Mouse (Mus musculus) forebrain, postnatal 0 days (tissue): ENCODE measurements at regions not wholly inside any gene's neighbourhood (a gene's known extent, or its start where the extent isn't known, plus 50 kb on each side); places are given as distances from the start of the nearest gene placed in this dataset.

ENCODE experiments used
- ATAC-seq: fragments of 200-750 bp; cut with Nextera tagmentation; 2 replicates; pipeline ENCODE4 v1.8.0; 2017; ENCODE audit warnings: mild to moderate bottlenecking, moderate library complexity
- DNase-seq: peaks from one replicate; pipeline ENCODE4 v3.0.0-alpha.2; 2015
- H3K27ac ChIP-seq: fragments of 300-500 bp; sonication (generic); 2 replicates; pipeline ENCODE4 v1.5.1; 2014; ENCODE audit warnings: low read depth, mild to moderate bottlenecking, antibody characterized with exemption, low read length, moderate library complexity, mixed read lengths
- H3K27me3 ChIP-seq: fragments of 300-500 bp; sonication (generic); 2 replicates; pipeline ENCODE4 v1.6.1; 2014; ENCODE audit warnings: mild to moderate bottlenecking, low read length, mixed read lengths; ENCODE audit not compliant: insufficient read depth
- H3K36me3 ChIP-seq: fragments of 300-500 bp; sonication (generic); 2 replicates; pipeline ENCODE4 v1.6.1; 2014; ENCODE audit warnings: mild to moderate bottlenecking, moderate library complexity; ENCODE audit not compliant: insufficient read depth
- H3K4me1 ChIP-seq: fragments of 300-500 bp; sonication (generic); 2 replicates; pipeline ENCODE4 v1.6.1; 2014; ENCODE audit warnings: antibody characterized with exemption; ENCODE audit not compliant: insufficient read depth
- H3K4me2 ChIP-seq: fragments of 300-500 bp; sonication (generic); 2 replicates; pipeline ENCODE4 v1.6.1; 2014; ENCODE audit warnings: low read depth, mild to moderate bottlenecking, moderate library complexity
- H3K4me3 ChIP-seq: fragments of 300-500 bp; sonication (generic); 2 replicates; pipeline ENCODE4 v1.5.1; 2014; ENCODE audit warnings: low read depth, low read length, mixed read lengths
- H3K9ac ChIP-seq: fragments of 300-500 bp; sonication (generic); 2 replicates; pipeline ENCODE4 v1.6.1; 2014; ENCODE audit warnings: mild to moderate bottlenecking
- H3K9me3 ChIP-seq: fragments of 300-500 bp; sonication (generic); 2 replicates; pipeline ENCODE4 v1.6.1; 2016; ENCODE audit warnings: low read length
- CTCF ChIP-seq: sonication (generic); IDR thresholded peaks from 2 replicates; pipeline ENCODE4 v1.5.1; 2016; ENCODE audit warnings: antibody characterized with exemption, control low read depth, low read depth
- WGBS: fragments of 180-500 bp; shearing (Covaris S2); extraction: QIAGEN DNeasy Blood & Tissue Kit; methylation state at CpG from one replicate; pipeline ENCODE4 v1.1.7; 2014; 5-methylcytosine and 5-hydroxymethylcytosine counted together

- 35% methylated on average over 3 of the region's 3 CpGs for WGBS
These were observed 172.0 kb downstream of the Dcdc2c start for GRCm38 (mm10) chr12:28380203-28380602.

GRCm38 (mm10) chr12:28377968-28378367, 174.2 kb downstream of the Dcdc2c start:
- Histone ChIP-seq H3K4me3 (no peak overlapping the region), H3K4me2 (no peak overlapping the region), H3K9ac (no peak overlapping the region), H3K36me3 (no peaks in the 10 kb centered on the region), H3K9me3 (no peaks in the 10 kb centered on the region), H3K27me3 (no peaks in the 10 kb centered on the region), H3K27ac (no peak overlapping the region), H3K4me1 (peaks cover 12% of the 10 kb centered on the region; the same call in 1 of the 2 replicates)
- no peak for TF ChIP-seq CTCF
- WGBS, result 71% methylated on average over 3 of the region's 3 CpGs
- ATAC-seq, result no peak
- DNase-seq, result no peak

More at GRCm38 (mm10) chr12:28380203-28380602, 172.0 kb downstream of the Dcdc2c start:
- no peak for TF ChIP-seq CTCF
- Histone ChIP-seq H3K9ac (no peak overlapping the region), H3K27me3 (no peaks in the 10 kb centered on the region), H3K9me3 (no peaks in the 10 kb centered on the region), H3K4me1 (peaks cover 12% of the 10 kb centered on the region; the same call in 1 of the 2 replicates), H3K4me3 (no peak overlapping the region), H3K27ac (no peak overlapping the region), H3K36me3 (no peaks in the 10 kb centered on the region), H3K4me2 (no peak overlapping the region)
- DNase-seq (no peak), ATAC-seq (peak; percentile 45)

GRCm38 (mm10) chr12:28377373-28377772, 174.8 kb downstream of the Dcdc2c start:
- no peak for TF ChIP-seq CTCF
- WGBS, result 33% methylated on average over 4 of the region's 4 CpGs
- H3K4me1 ChIP-seq, result peaks cover 12% of the 10 kb centered on the region; the same call in 1 of the 2 replicates
- peak; percentile 18 for DNase-seq
- ATAC-seq, result no peak
- H3K27ac ChIP-seq, result no peak overlapping the region; the same call in 1 of the 2 replicates
- H3K36me3 ChIP-seq, result no peaks in the 10 kb centered on the region
- H3K9me3 ChIP-seq, result no peaks in the 10 kb centered on the region
- H3K9ac ChIP-seq, result no peak overlapping the region
- H3K27me3 ChIP-seq, result no peaks in the 10 kb centered on the region
- no peak overlapping the region for H3K4me2 ChIP-seq
- H3K4me3 ChIP-seq, result no peak overlapping the region

- H3K36me3 ChIP-seq, result no peaks in the 10 kb centered on the region
- no peak overlapping the region for H3K9ac ChIP-seq
- DNase-seq (no peak), ATAC-seq (peak; percentile 50)
- H3K4me3 ChIP-seq, result no peak overlapping the region
- H3K27me3 ChIP-seq, result no peaks in the 10 kb centered on the region
- WGBS, result 16% methylated on average over 4 of the region's 4 CpGs
- H3K9me3 ChIP-seq, result no peaks in the 10 kb centered on the region
- TF ChIP-seq CTCF, result no peak
- no peak overlapping the region for H3K4me2 ChIP-seq
- no peak overlapping the region for H3K27ac ChIP-seq
- peaks cover 12% of the 10 kb centered on the region; the same call in 1 of the 2 replicates for H3K4me1 ChIP-seq
These were observed 175.4 kb downstream of the Dcdc2c start for GRCm38 (mm10) chr12:28376770-28377169.

- DNase-seq, result no peak
- no peak for TF ChIP-seq CTCF
- no peak for ATAC-seq
- Histone ChIP-seq H3K9ac (no peak overlapping the region), H3K27ac (no peak overlapping the region), H3K4me3 (no peak overlapping the region), H3K27me3 (no peaks in the 10 kb centered on the region), H3K9me3 (no peaks in the 10 kb centered on the region), H3K36me3 (no peaks in the 10 kb centered on the region), H3K4me2 (no peak overlapping the region), H3K4me1 (no peaks in the 10 kb centered on the region)
- 63% methylated on average over 2 of the region's 2 CpGs for WGBS
These were observed 186.9 kb downstream of the Dcdc2c start for GRCm38 (mm10) chr12:28365304-28365703.

- H3K4me2 ChIP-seq, result no peak overlapping the region
- no peaks in the 10 kb centered on the region for H3K9me3 ChIP-seq
- WGBS, result 14% methylated on average over 7 of the region's 7 CpGs
- no peaks in the 10 kb centered on the region for H3K27me3 ChIP-seq
- no peak for DNase-seq
- no peak overlapping the region for H3K4me3 ChIP-seq
- H3K27ac ChIP-seq, result no peak overlapping the region
- TF ChIP-seq CTCF, result no peak
- H3K36me3 ChIP-seq, result no peaks in the 10 kb centered on the region
- ATAC-seq, result no peak
- no peak overlapping the region for H3K9ac ChIP-seq
- no peaks in the 10 kb centered on the region for H3K4me1 ChIP-seq
These were observed 193.4 kb downstream of the Dcdc2c start for GRCm38 (mm10) chr12:28358737-28359333.

- Histone ChIP-seq H3K9ac (no peak overlapping the region), H3K4me1 (no peaks in the 10 kb centered on the region), H3K9me3 (no peaks in the 10 kb centered on the region), H3K27me3 (no peaks in the 10 kb centered on the region), H3K4me2 (no peak overlapping the region), H3K27ac (no peak overlapping the region), H3K36me3 (no peaks in the 10 kb centered on the region), H3K4me3 (no peak overlapping the region)
- DNase-seq (no peak), ATAC-seq (no peak)
- no peak for TF ChIP-seq CTCF
- WGBS, result 84% methylated on average over 10 of the region's 10 CpGs
These were observed 194.4 kb downstream of the Dcdc2c start for GRCm38 (mm10) chr12:28357764-28358163.
